Mouse (Mus musculus): ENCODE results near the gene Slc27a1.

DNA sequence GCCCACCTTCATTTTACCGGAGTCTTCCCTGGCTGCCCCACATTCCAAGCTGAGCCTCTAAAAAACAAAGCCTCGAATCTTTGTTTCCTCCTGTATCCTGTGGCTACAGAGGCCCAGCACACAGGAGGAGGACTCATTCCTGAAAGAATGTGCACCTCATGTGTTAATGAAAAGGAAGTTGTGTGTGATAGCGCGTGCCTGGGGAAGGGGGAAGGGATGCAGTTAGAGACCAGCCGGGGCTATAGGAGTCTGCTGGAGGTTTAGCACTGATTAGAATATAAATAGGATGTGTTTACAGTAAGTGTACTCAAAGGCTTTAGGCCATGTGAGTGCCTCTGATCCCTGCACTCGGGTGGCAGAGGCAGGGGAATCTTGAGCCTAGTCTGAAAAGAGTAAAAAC lies 42.4 kb upstream of the Slc27a1 start:
- TF ChIP-seq CTCF (IDR thresholded peaks at IDR 0.05; ENCODE audit: borderline replicate concordance, insufficient read depth, low read length) (no peak), POLR2A (IDR thresholded peaks at IDR 0.05; ENCODE audit: low read depth, low read length) (no peak)
